Mouse (Mus musculus) layer of hippocampus, adult 2 months (tissue): ENCODE data around the gene 4930404N11Rik. TPM values are rescaled to one million over a fixed set of nuclear protein-coding genes. Genes with fewer than 3 reads are reported as not detected.

Experiments
- DNase-seq, 2 experiments: peaks; one replicate each; pipeline ENCODE4 v3.0.0; 2022; ENCODE audit warnings: low spot score in 2 of 2
- H3K27ac ChIP-seq: fragments of 200-600 bp; 2 replicates; pipeline ENCODE4 v1.8.1; 2022
- H3K4me3 ChIP-seq: fragments of 200-600 bp; 2 replicates; pipeline ENCODE4 v1.8.1; 2022; ENCODE audit warnings: mild to moderate bottlenecking
- CTCF ChIP-seq: fragments of 200-600 bp; conservative IDR thresholded peaks from 2 replicates; pipeline ENCODE4 v1.8.1; 2022; ENCODE audit warnings: antibody characterized with exemption, mild to moderate bottlenecking, moderate library complexity
- total RNA-seq, 2 experiments: library from RNA; stranded (reverse); gene quantifications; 2 replicates each; pipeline ENCODE4 v1.2.3; 2021

The 4930404N11Rik gene
- total RNA-seq, 2 experiments from 2014 or later = 1.6 to 2.4 TPM

GRCm38 (mm10) chr10:81323791-81324530, 41.7 kb downstream of the 4930404N11Rik start:
- Histone ChIP-seq H3K4me3 (no peak overlapping the region), H3K27ac (no peak overlapping the region)
- TF ChIP-seq CTCF = no peak
- DNase-seq = no peak

- no peak overlapping the region for H3K4me3 ChIP-seq
- no peak for TF ChIP-seq CTCF
- DNase-seq = no peak
- no peak overlapping the region for H3K27ac ChIP-seq
Observed at GRCm38 (mm10) chr10:81323141-81323775, 42.4 kb downstream of the 4930404N11Rik start.

GRCm38 (mm10) chr10:81322444-81322843, 43.2 kb downstream of the 4930404N11Rik start:
- Histone ChIP-seq H3K27ac (no peak overlapping the region), H3K4me3 (no peak overlapping the region)
- no peak for DNase-seq
- TF ChIP-seq CTCF = no peak

- H3K27ac ChIP-seq = peak overlapping the region; percentile 99
- no peak for TF ChIP-seq CTCF
Observed at GRCm38 (mm10) chr10:81321436-81321835, 44.2 kb downstream of the 4930404N11Rik start.

GRCm38 (mm10) chr10:81320550-81321347, 44.9 kb downstream of the 4930404N11Rik start, which contains the start of gene Cactin:
Cactin (plus strand) TSS chr10:81321103.
- Histone ChIP-seq H3K27ac (peak within 1 kb of the TSS; percentile 99), H3K4me3 (peak within 1 kb of the TSS; percentile 90)
- TF ChIP-seq CTCF = peak; percentile 69
- DNase-seq = peak; percentile 98 to 100

More at GRCm38 (mm10) chr10:81321436-81321835, 44.2 kb downstream of the 4930404N11Rik start:
- DNase-seq = no peak
- H3K4me3 ChIP-seq = peak overlapping the region; percentile 90

GRCm38 (mm10) chr10:81319741-81320549, 45.7 kb downstream of the 4930404N11Rik start:
- TF ChIP-seq CTCF = no peak
- Histone ChIP-seq H3K27ac (peak overlapping the region; percentile 99), H3K4me3 (peak overlapping the region; percentile 90)
- DNase-seq = peak in 1 of 2 experiments; percentile 53

GRCm38 (mm10) chr10:81319330-81319699, 46.3 kb downstream of the 4930404N11Rik start:
- TF ChIP-seq CTCF = peak; percentile 67
- Histone ChIP-seq H3K4me3 (peak overlapping the region; percentile 90), H3K27ac (peak overlapping the region; percentile 99)
- DNase-seq = no peak

GRCm38 (mm10) chr10:81318589-81319329, 46.9 kb downstream of the 4930404N11Rik start:
- Histone ChIP-seq H3K27ac (peak overlapping the region; percentile 99), H3K4me3 (no peak overlapping the region; the same call in 1 of the 2 replicates)
- TF ChIP-seq CTCF = no peak
- no peak for DNase-seq

- H3K4me3 ChIP-seq = no peak overlapping the region
- no peak for DNase-seq
- peak overlapping the region; percentile 39; the same call in 1 of the 2 replicates for H3K27ac ChIP-seq
- no peak for TF ChIP-seq CTCF
Observed at GRCm38 (mm10) chr10:81317273-81317672, 48.3 kb downstream of the 4930404N11Rik start.

- Histone ChIP-seq H3K4me3 (no peak overlapping the region), H3K27ac (peak overlapping the region; percentile 39; the same call in 1 of the 2 replicates)
- DNase-seq = peak in 1 of 2 experiments; percentile 45
- peak; percentile 70 for TF ChIP-seq CTCF
Observed at GRCm38 (mm10) chr10:81316338-81317060, 49.1 kb downstream of the 4930404N11Rik start.

- no peak overlapping the region for H3K4me3 ChIP-seq
Observed at GRCm38 (mm10) chr10:81315587-81315986, 50.0 kb downstream of the 4930404N11Rik start.

More at GRCm38 (mm10) chr10:81315587-81315986, 50.0 kb downstream of the 4930404N11Rik start:
- H3K27ac ChIP-seq = no peak overlapping the region
- no peak for TF ChIP-seq CTCF
- DNase-seq = no peak
